Mouse (Mus musculus) G1E (cell line): ENCODE results near the gene Ryr1. TPM values are rescaled to one million over a fixed set of nuclear protein-coding genes. Genes with fewer than 3 reads are reported as not detected.

ENCODE experiments used
- ATAC-seq: 2 replicates; pipeline ENCODE4 v1.8.0; 2016; ENCODE audit warnings: mild to moderate bottlenecking; ENCODE audit not compliant: insufficient number of reproducible peaks, poor library complexity, low FRiP score, severe bottlenecking; ENCODE audit errors: extremely low read depth
- DNase-seq: peaks from one replicate; pipeline ENCODE4 v3.0.0; 2012; ENCODE audit warnings: low spot score
- H3K27me3 ChIP-seq: 2 replicates; pipeline ENCODE4 v1.6.1; 2012; ENCODE audit warnings: mild to moderate bottlenecking, low read length, inconsistent platforms; ENCODE audit not compliant: insufficient read depth
- H3K36me3 ChIP-seq: replicated peaks from 2 replicates; pipeline ENCODE3; 2012; ENCODE audit warnings: mild to moderate bottlenecking, inconsistent platforms
- H3K4me1 ChIP-seq: 2 replicates; pipeline ENCODE4 v1.6.1; 2012; ENCODE audit warnings: low read depth, low read length, inconsistent platforms, mixed read lengths; ENCODE audit not compliant: insufficient read depth
- H3K4me3 ChIP-seq: 2 replicates; pipeline ENCODE4 v1.5.1; 2012; ENCODE audit warnings: low read depth, mild to moderate bottlenecking, inconsistent platforms, low read length, moderate library complexity, mixed read lengths
- H3K9me3 ChIP-seq: replicated peaks from 2 replicates; pipeline ENCODE4 v1.6.1; 2012; ENCODE audit warnings: inconsistent platforms
- CTCF ChIP-seq: IDR thresholded peaks from 2 replicates; pipeline ENCODE4 v1.5.1; 2012; ENCODE audit warnings: low read depth, low read length, inconsistent platforms, mixed read lengths
- GATA1 ChIP-seq: IDR thresholded peaks from 2 replicates; pipeline ENCODE4 v1.6.1; 2012; ENCODE audit warnings: borderline replicate concordance, low read length, inconsistent platforms, mixed read lengths
- GATA2 ChIP-seq: IDR thresholded peaks from 2 replicates; pipeline ENCODE4 v1.6.1; 2012; ENCODE audit warnings: low read depth, low read length, inconsistent platforms, borderline replicate concordance
- POLR2AphosphoS5 ChIP-seq: IDR thresholded peaks from 2 replicates; pipeline ENCODE4 v1.6.1; 2012; ENCODE audit warnings: low read depth, low read length, inconsistent platforms; ENCODE audit not compliant: insufficient replicate concordance
- TAL1 ChIP-seq: conservative IDR thresholded peaks from 2 replicates; pipeline ENCODE4 v1.6.1; 2012; ENCODE audit warnings: low read depth, low read length, inconsistent platforms, mixed read lengths
- polyA plus RNA-seq: library from polyadenylated mRNA; stranded (reverse); fragments of >175 nt; gene quantifications from 2 replicates; pipeline ENCODE4 v1.2.3, GENCODE M21; 2012
- total RNA-seq, 2 experiments: library from RNA; stranded (forward) in 1 of 2; stranded (reverse) in 1 of 2; fragments of 200-1000 nt in 1 of 2; fragments of >200 nt in 1 of 2; fragmentation: Nextera tagmentation in 1 of 2; gene quantifications; 2 replicates each; pipeline ENCODE4 v1.2.3; 2014 to 2017

Gene Ryr1
- total and polyA plus RNA-seq, 3 experiments = under 0.01 to 0.38 (median 0.30) TPM

DNA sequence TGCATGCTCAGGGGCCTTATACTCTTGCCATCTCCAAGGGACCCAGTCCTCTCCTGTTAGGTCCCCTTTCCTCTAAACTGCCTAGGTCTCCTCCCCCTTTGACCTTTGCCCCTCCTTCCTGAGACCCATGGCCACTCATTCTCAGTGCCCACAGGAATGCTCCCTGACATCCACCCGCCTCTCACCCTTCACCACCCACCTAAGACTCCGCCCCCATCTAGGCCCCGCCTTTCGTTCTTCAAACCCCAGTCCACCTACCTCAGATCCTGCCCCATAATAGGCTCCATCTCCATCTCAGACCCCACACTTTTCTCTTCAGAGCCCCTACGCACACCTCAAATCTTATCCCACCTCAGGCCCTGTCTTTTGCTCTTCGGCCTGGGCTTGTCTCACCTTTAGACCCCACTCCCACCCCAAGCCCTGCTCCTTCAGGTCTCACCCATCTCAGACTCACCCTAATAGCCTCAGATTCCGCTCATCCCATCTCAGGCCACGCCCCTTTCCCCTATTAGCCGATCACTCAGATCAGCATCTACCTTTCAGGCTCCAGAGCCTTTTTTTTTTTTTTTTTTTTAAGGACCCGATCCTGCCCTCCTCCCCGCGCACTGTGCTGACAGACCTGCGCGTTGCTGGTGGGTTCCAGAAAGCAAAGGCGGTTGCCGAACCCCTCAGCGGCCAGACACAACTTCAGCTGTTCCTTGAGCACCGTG, 6.7 kb downstream of the Ryr1 start:
- DNase-seq = no peak
- TF ChIP-seq GATA2 (no peak), POLR2AphosphoS5 (no peak), GATA1 (no peak), CTCF (no peak), TAL1 (no peak)
- Histone ChIP-seq H3K4me3 (no peak overlapping the region), H3K9me3 (no peaks in the 10 kb centered on the region), H3K27me3 (peaks cover 23% of the 10 kb centered on the region), H3K4me1 (no peaks in the 10 kb centered on the region), H3K36me3 (no peaks in the 10 kb centered on the region)
- no peak for ATAC-seq

DNA sequence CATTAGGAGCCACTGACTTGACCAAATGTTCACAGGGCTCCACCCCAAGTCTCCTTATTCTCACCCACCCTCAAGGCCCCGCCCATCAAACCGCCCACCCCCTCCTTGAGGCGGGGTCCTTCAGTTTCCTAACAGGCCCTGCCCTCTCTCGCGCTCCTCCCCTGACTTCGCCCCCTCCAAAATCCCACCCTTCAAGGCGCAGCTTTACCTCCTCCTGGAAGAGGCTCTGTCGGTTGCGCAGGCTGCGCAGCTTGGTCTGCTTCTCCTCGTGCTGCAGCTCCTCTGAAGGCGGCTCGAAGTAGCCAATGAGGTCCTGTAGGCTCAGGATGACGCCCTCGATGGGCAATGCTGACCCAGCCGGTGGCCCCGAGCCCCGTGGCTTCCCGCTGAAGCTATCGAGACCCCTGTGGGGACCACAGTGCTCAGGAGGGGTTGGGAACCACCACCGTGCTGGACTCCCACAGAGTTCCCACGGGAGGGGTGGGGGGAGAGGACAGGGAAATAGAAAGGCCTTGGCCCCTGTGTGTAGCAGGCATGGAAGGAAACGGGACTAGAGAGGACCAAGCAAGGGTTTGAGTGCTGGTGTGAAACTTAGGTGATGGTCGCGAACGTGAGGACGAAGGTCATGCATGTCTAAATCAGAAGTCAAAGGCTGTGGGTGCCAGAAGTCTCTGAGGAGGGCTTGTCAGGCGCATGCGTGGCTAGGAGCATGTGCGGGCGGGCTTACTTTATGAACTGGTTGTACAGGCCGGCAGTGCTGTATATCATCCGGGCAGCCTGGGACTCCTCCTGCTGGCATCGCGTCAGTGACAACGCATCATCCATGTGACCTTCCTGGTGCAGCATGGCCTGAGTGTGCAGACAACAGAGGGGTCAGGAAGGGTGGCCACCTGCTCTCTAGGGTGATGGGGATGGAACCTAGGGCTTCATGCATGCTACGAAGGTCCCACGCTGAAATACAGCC, 15.7 kb downstream of the Ryr1 start:
- H3K4me3 ChIP-seq = no peak overlapping the region
- no peak for TF ChIP-seq GATA2
- no peak for TF ChIP-seq POLR2AphosphoS5
- no peak for TF ChIP-seq GATA1
- TF ChIP-seq CTCF = no peak
- TF ChIP-seq TAL1 = no peak
- ATAC-seq (no peak), DNase-seq (no peak)
- H3K27me3 ChIP-seq = peaks cover 9% of the 10 kb centered on the region
- no peaks in the 10 kb centered on the region for H3K36me3 ChIP-seq
- no peaks in the 10 kb centered on the region for H3K9me3 ChIP-seq
- H3K4me1 ChIP-seq = no peaks in the 10 kb centered on the region

DNA sequence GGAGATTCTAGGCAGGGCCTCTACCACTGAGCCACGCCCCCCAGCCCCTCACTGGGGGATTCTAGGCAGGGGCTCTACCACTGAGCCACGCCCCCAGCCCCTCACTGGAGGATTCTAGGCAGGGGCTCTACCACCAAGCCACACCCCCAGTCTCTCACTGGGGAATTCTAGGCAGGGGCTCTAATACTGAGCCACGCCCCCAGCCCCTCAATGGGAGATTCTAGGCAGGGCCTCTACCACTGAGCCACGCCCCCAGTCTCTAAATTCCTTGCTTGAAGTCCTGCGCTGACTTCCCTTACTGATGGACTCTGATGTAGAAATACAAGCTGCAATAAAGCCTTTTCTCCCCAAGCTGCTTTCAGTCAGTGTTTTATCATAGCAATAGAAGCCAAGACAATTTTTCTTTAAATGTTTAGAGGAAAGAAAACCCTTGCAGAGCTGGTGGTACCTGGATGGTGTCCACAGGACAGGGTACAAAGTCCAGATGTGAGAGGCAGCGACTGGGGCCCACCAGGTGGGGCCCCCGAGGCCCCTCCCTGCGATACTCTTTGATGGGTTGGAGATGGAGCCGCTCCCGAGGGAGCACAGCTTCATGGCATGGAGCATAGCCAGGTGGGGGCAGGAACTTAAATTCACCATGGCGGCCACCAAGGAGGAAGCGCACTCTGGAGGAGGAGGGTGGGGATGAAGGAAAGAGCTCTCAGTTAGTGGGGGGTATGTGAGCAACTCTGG, 23.5 kb downstream of the Ryr1 start:
- H3K36me3 ChIP-seq = no peaks in the 10 kb centered on the region
- H3K27me3 ChIP-seq = peaks cover 17% of the 10 kb centered on the region; the same call in 1 of the 2 replicates
- ATAC-seq (no peak), DNase-seq (no peak)
- no peak overlapping the region for H3K4me3 ChIP-seq
- no peaks in the 10 kb centered on the region for H3K9me3 ChIP-seq
- TF ChIP-seq CTCF (no peak), TAL1 (no peak), GATA2 (no peak), POLR2AphosphoS5 (no peak), GATA1 (no peak)
- peaks cover 2% of the 10 kb centered on the region; the same call in 1 of the 2 replicates for H3K4me1 ChIP-seq

DNA sequence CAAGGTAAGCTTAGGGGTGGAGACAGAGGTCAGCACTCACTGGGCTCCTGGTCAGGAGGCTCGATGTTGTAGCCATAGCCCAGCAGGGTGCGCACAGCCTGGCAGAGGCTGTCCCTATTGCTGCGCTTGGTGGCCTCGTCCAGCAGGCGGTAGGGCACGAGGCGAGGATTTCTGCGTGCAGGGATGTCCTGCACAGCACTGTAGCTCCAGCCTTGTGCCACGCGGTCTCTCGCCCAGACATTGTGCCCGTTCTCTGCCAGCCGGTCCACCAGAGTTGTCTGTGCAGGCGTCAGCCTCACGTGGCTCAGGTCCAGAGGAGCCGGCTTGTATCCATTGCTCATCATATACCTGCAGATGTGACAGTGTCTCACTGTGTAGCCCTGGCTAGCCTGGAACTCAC, 27.8 kb downstream of the Ryr1 start:
- Histone ChIP-seq H3K9me3 (no peaks in the 10 kb centered on the region), H3K4me1 (peaks cover 2% of the 10 kb centered on the region; the same call in 1 of the 2 replicates), H3K4me3 (no peak overlapping the region), H3K27me3 (peaks cover 5% of the 10 kb centered on the region; the same call in 1 of the 2 replicates), H3K36me3 (no peaks in the 10 kb centered on the region)
- ATAC-seq (no peak), DNase-seq (no peak)
- TF ChIP-seq GATA2 (no peak), GATA1 (no peak)

DNA sequence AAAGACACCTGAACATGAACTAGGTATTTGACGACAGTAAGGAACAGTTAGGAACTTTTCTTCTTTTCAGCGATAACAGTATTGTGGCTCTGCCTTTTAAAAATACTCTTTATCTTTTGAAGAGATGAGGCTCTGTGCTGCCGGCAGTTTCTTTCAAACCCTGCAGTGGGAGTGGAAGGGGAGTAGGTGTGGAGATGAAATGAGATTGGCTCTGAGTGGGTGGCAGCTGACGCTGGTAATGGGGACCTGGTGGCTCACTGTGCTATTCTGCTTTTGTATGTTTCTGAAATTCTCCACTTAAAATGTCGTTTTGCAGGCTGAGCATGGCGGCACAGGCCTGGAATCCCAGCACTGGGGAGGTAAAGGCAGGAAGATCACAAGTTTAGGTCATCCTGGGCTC, 36.2 kb downstream of the Ryr1 start:
- no peaks in the 10 kb centered on the region for H3K36me3 ChIP-seq
- no peaks in the 10 kb centered on the region for H3K9me3 ChIP-seq
- H3K4me3 ChIP-seq = no peak overlapping the region
- peaks cover 30% of the 10 kb centered on the region; the same call in 1 of the 2 replicates for H3K27me3 ChIP-seq
- DNase-seq (no peak), ATAC-seq (no peak; the same call in 1 of the 2 replicates)
- TF ChIP-seq CTCF (no peak), POLR2AphosphoS5 (no peak), TAL1 (no peak), GATA2 (no peak), GATA1 (no peak)
- H3K4me1 ChIP-seq = no peaks in the 10 kb centered on the region
